Mouse (Mus musculus) mouse embryonic stem cell (cell line): ENCODE results near the gene H2-D1.

Experiments used
- in situ Hi-C, 2 experiments: fragments of 300-500 bp; cut with MboI; formaldehyde crosslinking; loops; 1 replicate in 1 of 2; 3 replicates in 1 of 2; pipeline ENCODE4 v1.14.3; 2019 to 2020; ENCODE audit warnings: low sequenced_read_pairs in 2 of 2, low pct_unique_long_range_greater_than_20kb in 1 of 2, mixed read lengths in 1 of 2; ENCODE audit not compliant: unreplicated experiment in 1 of 2

H2-D1 gene

DNA sequence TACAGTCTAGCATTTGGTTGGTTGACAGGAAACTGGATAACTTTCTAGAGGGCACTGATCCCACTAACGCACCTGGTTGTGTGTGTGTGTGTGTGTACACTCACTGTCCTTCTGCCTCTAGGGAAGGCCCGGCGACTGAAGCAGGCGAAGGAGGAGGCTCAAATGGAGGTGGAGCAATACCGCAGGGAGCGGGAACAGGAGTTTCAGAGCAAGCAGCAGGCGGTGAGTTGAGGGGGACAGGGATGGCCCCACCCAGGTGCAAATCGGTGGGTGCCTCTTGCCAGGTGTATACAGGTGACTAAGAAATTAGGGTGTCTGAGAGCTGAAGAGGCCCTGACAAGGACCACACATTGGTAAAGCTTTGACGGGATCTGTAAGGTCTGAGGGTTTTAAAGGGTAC, 25.5 kb upstream of the H2-D1 start:
- in situ Hi-C loops, result no loop called here

DNA sequence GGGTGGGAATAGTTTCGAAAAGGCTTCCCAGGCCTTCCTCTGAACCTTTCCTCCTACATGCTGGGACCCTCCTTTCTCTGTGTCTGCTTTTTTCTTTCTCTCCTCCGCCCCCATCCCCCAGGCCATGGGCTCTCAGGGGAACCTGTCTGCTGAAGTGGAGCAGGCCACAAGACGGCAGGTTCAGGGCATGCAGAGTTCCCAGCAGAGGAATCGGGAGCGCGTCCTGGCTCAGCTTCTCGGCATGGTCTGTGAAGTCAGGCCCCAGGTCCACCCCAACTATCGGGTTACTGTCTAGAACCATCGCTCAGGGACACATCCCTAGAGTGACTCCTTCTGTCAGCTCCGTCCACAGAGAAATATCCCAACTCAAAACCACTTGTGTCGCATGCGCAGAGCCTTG, 25.0 kb upstream of the H2-D1 start:
- in situ Hi-C loops, result no loop called here

DNA sequence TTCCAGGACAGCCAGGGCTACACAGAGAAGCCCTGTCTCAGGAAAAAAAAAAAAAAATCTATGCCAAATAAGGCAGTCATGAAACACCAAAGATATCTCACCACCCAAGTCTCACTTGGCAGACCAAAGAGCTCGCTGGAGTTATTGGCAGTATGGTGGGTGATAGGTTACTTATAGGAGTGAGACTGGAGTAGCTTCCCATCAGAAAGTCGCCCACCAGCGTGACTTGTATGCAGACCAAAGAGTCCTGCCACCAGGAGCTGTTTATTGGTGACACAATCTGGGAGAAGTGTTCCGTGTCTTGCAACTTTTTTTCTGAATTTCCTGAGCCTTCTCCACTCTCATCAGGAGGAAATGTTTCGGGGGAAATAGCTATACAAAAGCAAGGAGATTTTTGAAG, 22.8 kb upstream of the H2-D1 start:
- in situ Hi-C loops, result no loop called here

DNA sequence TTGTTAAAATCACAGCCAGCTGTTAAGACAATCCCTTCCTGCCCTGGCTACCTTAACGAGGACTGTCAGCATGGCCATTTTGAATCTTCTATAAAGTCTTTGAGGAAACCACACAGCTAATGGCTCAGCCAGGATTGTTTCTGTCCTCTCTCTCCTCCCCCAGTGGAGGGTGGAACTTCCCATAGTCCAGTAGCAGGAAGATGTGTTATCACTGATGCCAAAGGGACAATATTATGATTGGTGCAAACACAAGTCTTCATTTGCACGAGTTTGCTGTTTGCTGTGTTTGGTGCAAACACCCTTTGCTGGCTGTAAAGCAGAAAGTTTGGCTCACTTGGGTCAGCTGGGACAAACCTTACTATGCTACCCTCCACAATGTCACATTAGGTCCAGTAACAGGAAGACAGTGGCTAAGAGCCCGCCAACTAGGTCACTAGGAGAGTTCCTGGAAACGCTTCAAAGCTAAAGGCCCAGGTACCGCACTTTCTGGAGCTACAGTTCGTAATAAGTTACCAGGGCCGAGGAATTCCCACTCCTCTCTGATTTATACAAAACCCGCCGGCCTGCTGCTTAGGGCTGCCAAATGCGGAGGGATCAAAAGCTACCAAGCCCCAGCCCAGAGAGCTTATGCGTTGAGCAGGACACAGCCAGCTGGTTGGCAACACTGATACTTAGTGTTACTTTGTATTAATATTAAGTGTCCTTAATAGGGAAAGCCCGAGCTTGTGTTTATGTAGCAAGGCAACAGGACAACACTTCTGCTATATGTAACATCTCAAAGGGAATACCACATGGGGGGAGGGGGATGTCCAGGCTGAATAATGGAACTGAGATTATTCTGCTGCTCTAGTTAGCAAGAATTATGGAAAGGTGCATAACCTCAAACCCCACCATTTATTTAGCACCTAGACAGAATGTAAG, 21.9 kb upstream of the H2-D1 start:
- in situ Hi-C loops, result no loop called here

DNA sequence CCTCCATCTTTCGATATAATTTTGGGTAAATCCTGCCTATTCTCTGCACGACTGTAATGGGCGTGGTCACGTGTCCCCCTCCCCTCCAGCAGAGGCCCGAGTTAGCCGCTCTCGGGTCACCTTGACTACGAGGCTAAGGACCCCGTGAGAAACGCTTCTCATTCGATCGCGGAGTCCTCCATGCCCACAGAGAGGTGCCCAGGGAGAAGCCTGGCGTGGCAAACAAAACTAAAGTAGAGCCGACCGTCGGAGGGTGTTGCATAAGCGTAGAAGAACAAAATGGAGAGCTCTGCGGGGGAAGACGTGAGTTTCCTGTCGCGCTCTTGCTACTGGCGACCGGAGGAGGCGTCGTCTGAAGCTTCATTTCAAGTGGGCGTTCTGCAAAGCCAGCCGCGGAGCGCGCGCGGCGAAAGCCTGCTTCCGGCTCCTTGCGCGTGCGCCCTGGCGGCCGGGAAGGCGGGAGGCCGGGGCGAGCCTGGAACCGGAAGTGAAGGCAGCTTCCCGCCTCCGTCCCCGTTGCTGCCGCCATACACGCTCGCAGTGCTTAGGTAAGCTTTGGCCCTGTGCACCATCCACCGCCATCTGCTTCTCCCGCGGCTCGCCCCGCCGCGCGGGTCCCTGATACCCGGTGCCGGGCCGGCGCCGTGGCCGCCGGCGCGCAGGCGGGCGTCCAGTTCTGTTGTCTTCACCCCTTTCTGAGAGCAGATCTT, 21.1 kb upstream of the H2-D1 start, which contains the start of gene Ddx39b:
TSS of gene Ddx39b (plus strand) at position 442 of the 710 bp plus-strand sequence.
- in situ Hi-C loops, result no loop called here

DNA sequence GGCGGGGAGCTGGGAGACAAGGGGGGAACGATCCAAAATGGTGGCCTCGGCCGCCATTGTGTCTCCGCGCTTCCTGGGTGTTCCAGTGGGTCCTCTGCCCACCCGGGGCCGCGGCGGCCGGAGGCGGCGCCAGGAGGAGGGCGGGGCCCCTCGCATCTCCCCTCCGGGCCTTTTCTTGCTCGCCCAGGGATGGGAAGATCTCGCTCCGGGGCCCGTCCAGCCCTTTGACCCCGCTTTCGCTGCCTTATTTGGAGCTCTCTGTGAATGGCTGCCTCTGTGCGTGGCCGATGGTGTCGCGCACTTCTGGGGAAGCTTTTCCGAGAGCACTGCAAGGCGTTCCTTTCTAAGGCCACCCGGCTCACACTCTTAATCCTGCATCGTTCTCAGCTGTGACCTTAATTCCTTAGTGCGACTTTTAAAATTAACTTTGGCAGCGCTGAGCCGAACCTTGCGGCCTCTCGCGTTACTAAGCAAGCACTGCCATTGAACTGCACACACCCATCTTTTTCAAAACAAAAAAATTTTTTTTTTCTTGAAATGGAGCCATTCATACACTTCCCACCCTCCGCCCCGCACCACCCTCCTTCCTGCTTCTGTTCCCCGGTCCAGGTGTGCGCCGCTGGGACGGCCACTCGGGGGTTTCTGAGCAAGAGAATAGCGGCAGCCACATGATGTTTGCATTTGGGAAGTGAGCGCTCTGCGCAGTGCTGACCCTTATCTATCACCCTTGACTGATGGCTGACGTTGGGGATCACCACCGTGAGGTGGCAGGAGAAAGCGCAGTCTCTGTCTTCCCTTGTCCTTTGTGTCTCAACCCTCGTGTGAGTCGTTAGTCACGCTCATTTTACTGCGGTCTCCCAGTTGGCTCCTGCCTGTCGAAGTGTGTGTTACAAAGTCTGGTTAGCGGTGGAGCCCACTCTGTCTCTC, 20.3 kb upstream of the H2-D1 start:
- in situ Hi-C loops, result no loop called here

DNA sequence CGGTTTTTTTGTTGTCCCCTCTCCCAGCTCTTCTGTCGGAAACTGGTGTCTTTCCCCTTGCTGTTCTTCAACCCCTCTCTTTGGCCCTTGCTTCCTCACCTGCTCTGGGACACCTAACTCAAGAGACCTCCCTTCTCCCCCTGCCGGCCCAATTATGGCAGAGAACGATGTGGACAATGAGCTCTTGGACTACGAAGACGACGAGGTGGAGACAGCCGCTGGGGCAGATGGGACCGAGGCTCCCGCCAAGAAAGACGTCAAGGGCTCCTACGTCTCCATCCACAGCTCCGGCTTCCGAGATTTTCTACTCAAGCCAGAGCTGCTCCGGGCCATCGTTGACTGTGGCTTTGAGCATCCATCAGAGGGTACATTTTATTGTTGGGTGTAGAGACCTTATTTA, 19.4 kb upstream of the H2-D1 start:
- in situ Hi-C loops, result no loop called here

DNA sequence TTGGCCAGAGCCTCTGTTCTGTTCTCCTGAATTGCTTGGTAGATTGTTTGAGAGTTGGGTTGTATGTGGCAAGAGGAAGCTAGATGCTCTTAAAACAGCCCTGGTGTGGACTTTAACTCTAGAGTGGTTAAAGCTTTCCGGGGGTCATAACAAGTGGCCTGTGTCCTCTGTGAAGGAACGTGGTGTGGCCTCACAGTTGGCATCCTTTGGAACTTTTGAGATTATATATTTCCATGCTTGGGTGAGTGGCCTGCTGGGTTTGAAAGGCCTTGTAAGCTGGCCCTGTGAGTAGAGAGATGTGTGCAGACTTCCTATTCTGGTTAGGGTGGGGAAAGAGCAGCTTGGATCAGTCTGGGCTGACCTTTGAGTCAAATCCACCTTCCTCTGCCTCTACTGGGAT, 17.5 kb upstream of the H2-D1 start:
- in situ Hi-C loops, result no loop called here

DNA sequence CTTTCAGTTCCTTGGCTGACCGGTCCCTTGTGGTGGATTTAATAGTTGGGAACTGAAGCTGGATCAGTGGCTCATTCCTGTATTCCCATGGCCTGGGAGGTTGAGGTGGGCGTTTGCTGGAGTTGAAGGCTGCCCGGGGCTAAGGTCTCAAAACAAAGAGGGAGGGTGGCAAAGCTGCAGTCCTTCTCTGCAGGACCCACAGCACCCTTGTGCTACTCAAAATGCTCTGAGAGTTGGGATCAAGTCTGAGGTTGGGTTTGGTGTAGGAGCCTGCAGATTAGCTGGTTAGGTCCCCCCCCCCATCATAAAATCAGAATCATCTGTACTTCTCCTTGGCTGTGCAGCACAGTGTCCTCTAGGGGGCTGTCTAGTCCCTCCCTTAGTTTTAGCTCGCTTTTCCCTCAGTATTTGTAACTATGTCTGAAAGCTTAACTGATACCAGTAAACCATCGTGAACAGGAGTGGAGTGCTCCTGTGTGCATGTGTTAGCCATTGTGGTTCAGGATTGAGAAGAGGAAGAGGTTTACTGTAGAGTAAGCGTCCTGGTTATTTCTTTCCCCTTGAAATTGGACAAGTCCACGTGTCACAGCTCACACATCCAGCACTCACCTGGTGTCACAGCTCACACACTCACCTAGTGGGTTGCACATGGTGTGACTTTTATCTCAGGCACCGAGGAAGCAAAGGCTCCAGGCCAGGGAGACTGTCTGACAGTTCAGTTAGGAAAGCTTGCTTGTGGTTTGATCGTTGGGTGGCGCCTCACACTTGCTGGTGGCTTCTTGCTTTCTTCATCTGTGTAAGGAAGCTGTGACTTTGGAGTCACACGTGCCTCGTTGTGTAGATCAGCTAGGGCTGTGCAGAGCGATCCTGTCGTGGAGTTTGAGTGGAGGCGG, 16.6 kb upstream of the H2-D1 start:
- in situ Hi-C loops, result no loop called here

DNA sequence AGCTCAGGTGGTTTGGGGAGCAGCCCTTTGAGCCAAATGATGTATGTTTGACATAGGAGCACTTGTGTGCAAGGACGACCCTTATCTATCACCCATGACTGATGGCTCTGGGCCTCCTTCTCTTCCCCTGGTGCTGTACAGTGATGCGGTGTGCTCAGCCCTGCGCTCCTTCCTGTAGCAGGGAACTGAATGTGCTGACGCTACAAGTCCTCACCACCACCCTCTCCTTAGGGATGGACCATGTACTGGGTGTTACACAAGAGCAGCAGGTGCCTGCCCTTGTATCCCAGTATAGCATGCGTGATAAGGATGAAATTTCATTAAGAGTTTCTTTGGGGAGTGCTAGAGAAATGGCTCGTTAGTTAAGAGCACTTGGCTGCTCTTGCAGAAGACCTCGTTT, 15.4 kb upstream of the H2-D1 start:
- in situ Hi-C loops, result no loop called here

DNA sequence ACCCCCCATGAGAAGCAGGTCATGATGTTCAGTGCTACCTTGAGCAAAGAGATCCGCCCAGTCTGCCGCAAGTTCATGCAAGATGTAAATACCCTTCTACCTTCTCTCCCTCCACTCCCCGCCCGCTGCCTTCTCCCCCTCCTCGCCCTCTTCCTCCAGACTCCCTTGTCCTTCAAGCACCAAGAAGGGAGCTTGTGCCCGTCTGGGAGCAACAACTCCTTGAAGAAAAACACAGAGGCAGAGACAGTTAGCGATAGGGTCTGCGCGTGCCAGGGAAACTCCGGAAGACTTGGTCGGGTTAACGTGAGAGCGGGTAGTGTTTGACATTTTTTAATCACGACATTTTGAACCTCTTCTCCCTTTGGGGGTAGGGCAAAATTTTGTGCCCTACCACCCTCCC, 13.5 kb upstream of the H2-D1 start:
- in situ Hi-C loops, result no loop called here

DNA sequence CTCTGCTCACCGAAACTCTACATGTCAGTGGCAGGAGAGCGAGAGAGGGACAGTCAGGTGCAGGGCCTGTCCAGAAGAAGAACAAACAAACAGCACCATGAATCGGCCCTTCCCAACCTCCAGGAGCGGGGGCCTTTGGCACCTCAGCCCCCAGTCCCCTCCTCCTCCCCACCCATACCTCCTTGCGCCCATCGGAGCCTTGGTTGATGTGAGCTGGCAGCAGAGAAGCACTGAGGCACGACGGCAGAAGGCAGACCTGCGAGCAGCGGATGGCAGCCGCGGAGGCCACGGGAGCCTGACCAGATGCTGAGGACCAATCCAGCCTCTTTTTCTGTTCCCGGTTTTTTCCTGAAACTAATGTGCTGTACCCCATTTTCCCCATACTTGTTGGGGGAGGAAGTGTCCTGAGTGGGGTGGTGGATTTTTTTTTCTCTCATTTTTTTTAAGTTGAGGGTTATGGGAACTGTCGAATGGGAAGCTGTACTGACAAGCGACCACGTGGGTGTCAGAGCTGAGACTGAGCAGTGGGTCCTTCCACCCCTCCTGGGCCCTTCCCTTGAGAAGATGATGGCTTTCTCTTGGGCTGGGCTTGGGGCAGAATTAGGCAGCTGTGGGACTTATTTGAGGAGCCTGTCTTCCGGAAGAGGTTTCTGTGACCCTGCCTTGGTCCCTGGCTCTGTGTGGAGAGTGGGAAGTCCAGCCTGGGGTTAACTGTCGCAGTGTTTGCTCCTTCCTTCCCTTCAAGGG, 12.9 kb upstream of the H2-D1 start:
- in situ Hi-C loops, result no loop called here

DNA sequence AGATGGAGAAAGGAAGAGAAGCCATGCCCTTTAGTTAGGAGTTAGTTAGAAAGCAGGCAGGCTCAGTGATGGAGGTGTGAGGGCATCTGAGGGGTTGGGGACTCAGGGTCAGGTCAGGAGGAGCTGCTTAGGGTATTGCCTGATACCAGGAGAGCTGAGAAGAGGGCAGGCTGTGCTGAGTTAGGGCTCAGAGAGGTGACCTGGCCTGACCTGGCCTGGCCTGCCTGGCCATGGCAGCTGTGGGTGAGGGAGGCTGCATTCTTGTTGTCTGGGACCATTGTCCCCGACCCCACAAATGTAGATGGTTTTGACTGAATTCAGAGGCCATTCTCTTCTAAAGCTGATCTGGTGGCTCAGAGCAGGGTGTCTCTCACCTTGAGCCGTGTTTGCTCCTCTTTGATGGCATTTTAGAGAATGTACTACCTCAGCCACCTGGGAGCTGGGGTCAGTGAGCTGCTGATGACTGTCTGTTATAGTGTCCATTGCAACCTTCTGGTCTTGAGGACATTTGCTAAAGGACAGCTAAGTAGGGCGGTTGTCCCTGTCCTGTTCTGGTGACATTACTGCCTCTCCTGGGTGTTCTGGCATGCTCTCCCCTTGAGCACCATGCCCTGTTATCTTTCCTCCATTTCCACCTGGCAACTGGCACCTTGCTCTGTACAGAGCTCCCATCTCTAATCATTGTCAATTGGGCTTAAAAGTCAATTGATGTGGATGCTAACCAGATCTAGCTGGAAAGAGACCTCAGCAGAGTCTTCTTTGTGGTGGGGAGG, 12.0 kb upstream of the H2-D1 start:
- in situ Hi-C loops, result no loop called here

DNA sequence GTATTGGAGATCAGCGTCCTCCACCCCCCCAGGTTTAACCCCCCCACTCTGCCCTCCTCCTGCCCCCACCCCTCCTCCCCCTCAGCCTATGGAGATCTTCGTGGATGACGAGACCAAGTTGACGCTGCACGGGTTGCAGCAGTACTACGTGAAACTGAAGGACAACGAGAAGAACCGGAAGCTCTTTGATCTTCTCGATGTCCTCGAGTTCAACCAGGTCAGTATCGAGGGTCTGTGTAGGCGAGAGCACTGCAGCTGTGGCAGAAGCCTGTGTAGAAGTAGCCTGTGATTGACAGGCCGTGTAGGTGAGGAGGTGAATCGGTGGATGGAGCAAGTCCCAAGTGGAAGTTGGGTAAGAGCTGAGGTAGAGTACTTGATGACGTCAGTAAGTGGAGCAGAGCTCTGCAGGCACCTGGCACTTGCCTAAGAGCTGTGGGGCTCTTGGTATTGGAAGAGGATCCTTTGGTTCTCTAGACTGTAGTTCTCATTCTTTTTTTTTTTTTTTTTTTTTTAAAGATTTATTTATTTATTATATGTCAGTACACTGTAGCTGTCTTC, 11.3 kb upstream of the H2-D1 start:
- in situ Hi-C loops, result no loop called here

DNA sequence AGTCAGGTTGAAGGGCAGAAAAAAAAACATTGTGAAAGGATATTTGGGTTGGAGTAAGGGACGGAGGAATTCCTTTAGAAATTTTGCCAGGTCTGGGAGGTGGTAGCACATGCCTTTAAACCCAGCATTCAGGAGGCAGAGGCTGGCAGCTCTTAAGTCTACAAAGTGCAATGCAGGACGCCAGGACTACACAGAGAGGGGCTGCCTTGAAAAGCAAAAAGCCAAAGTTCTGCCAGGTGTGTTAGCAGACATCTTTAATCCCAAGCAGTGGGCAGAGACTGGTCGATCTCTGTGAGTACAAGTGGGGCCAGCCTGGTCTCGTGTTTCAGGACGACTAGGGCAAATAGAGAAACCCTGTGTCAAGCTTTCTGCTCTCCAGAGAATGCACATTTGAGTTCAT, 10.5 kb upstream of the H2-D1 start:
- in situ Hi-C loops, result no loop called here

DNA sequence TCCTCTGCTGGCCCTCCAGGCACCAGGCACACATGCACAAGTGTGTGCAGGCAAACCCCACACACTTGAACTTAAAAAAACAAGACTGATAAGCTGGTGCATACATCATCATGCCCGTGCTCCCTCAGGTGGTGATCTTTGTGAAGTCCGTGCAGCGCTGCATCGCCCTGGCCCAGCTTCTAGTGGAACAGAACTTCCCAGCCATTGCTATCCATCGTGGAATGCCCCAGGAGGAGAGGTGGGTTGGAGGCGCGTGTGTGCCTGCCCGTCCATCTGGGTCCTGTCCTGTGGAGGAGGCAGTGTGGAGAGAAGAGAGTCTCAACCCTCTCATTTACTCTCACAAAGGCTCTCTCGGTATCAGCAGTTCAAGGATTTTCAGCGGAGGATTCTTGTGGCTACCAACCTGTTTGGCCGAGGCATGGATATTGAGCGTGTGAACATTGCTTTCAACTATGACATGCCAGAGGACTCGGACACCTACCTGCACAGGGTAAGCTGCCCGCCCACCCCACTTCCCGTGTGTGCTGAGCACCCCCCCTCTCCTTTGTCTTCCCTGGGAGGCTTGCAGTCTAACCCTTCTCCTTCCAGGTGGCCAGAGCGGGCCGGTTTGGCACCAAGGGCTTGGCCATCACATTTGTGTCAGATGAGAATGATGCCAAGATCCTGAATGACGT, 9.8 kb upstream of the H2-D1 start:
- in situ Hi-C loops, result no loop called here
